Mouse (Mus musculus) olfactory bulb, adult 2 months (tissue): Measurements from ENCODE around the gene Aanat.

ENCODE experiments used
- CTCF ChIP-seq: fragments of 200-500 bp; IDR thresholded peaks from 2 replicates; pipeline ENCODE4 v1.5.1; 2012; ENCODE audit warnings: low read depth, mild to moderate bottlenecking, low read length, moderate library complexity; ENCODE audit not compliant: insufficient read depth
- POLR2A ChIP-seq: fragments of 200-500 bp; IDR thresholded peaks from 2 replicates; pipeline ENCODE4 v1.6.1; 2012; ENCODE audit warnings: mild to moderate bottlenecking, low read depth, low read length, moderate library complexity; ENCODE audit not compliant: insufficient read depth

- TF ChIP-seq CTCF (no peak), POLR2A (no peak)
These were observed 21.5 kb downstream of the Aanat start for GRCm38 (mm10) chr11:116607717-116608116.
